Comparison of ENCODE assay signal across 10 mouse cellular contexts in the genomic region with DNA sequence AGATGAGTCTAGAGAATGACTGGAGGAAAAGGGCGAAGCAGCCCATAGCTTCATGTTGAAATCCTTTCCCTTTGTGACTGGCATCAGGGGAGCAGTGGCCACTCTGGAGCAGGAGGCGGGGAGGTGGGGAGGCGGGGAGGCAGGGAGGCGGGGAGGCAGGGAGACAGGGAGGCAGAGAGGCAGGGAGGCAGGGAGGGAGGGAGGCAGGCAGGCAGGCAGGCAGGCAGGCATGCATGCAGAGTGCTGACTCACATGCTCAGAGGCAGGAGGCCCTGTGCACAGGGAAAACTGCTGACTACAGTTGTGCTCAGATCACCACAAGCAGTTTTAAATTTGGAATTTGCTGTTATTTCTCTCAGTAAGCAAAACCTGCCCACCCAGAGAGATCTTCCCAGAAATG. TPM values are rescaled to one million over a fixed set of nuclear protein-coding genes. Genes with fewer than 3 reads are reported as not detected.
DNase-seq lines count a peak whose midpoint lies in the region; ATAC-seq and TF ChIP-seq lines count a peak whose summit lies in the region.
"Had no signal": no experiment of that assay in that cellular context is flagged by ENCODE, and none has a peak within 500 bp of the region (broad histone marks: within the 10 kb centered on the region; RNA-seq: fewer than 3 reads in every experiment).

No protein-coding gene starts in this region.

- no peaks in the 10 kb centered on the region for H3K27me3 ChIP-seq in heart, embryonic 10.5 days (ENCODE audit: insufficient read depth, poor library complexity, severe bottlenecking)
- no peaks in the 10 kb centered on the region for H3K27me3 ChIP-seq in kidney, adult 2 months (replicated peaks; ENCODE audit: control insufficient read depth, insufficient read depth, low read length)
- H3K27me3 ChIP-seq in liver, embryonic 16.5 days (ENCODE audit: control insufficient read depth, insufficient read depth, low read depth, low read length), result no peaks in the 10 kb centered on the region

- H3K36me3 ChIP-seq in heart, embryonic 10.5 days, result no peaks in the 10 kb centered on the region
- H3K36me3 ChIP-seq in kidney, adult 2 months (ENCODE audit: control insufficient read depth, insufficient read depth, low read length), result no peaks in the 10 kb centered on the region
- H3K36me3 ChIP-seq in liver, embryonic 16.5 days (ENCODE audit: control insufficient read depth, insufficient read depth), result no peaks in the 10 kb centered on the region

- peak overlapping the region; percentile 42; the same call in 1 of the 2 replicates for H3K27ac ChIP-seq in heart, embryonic 10.5 days
- H3K27ac ChIP-seq in kidney, adult 2 months (ENCODE audit: insufficient read depth, low read depth, low read length), result peak overlapping the region; percentile 27; the same call in 1 of the 2 replicates
- H3K27ac ChIP-seq in liver, embryonic 16.5 days (ENCODE audit: low read length), result no peak overlapping the region
- H3K27ac ChIP-seq: heart, adult 2 months had no signal

- no peak for TF ChIP-seq CTCF in kidney, adult 2 months (conservative IDR thresholded peaks at IDR 0.05; ENCODE audit: insufficient read depth, insufficient read length, low read depth, low read length)

- H3K9me3 ChIP-seq in heart, embryonic 10.5 days, result no peaks in the 10 kb centered on the region
- no peaks in the 10 kb centered on the region for H3K9me3 ChIP-seq in liver, embryonic 16.5 days (replicated peaks; ENCODE audit: control insufficient read depth, low read length)

- H3K4me3 ChIP-seq in heart, embryonic 10.5 days, result no peak overlapping the region
- H3K4me3 ChIP-seq in kidney, adult 2 months (ENCODE audit: insufficient read depth, low read depth, low read length), result no peak overlapping the region
- no peak overlapping the region for H3K4me3 ChIP-seq in liver, embryonic 16.5 days (ENCODE audit: low read depth, low read length)
- H3K4me3 ChIP-seq: heart, adult 2 months had no signal

- intact Hi-C loops in heart, postnatal 36 days (cut with DNase I), result no loop called here

- peak; percentile 69; the same call in 1 of the 2 replicates for ATAC-seq in liver, embryonic 16.5 days (ENCODE audit: low read depth)

- H3K4me1 ChIP-seq in heart, embryonic 10.5 days, result peaks cover 3% of the 10 kb centered on the region
- peaks cover 3% of the 10 kb centered on the region; the same call in 1 of the 2 replicates for H3K4me1 ChIP-seq in kidney, adult 2 months (ENCODE audit: control insufficient read depth, insufficient read depth, low read length)
- no peaks in the 10 kb centered on the region for H3K4me1 ChIP-seq in liver, embryonic 16.5 days (ENCODE audit: control insufficient read depth, low read depth, low read length)

- 34% methylated on average over 4 of the region's 4 CpGs for WGBS in heart, embryonic 10.5 days
- 44% methylated on average over 4 of the region's 4 CpGs for WGBS in kidney, adult 2 months
- 54% methylated on average over 3 of the region's 4 CpGs for WGBS in liver, embryonic 16.5 days (ENCODE audit: insufficient replicate concordance)

- no peak for TF ChIP-seq POLR2A in kidney, adult 2 months (IDR thresholded peaks at IDR 0.05; ENCODE audit: low read depth, low read length)

- no peak for DNase-seq in heart, embryonic 10.5 days (ENCODE audit: low spot score)
- DNase-seq in heart, postnatal 36 days, result no peak
- peak; percentile 77 for DNase-seq in NIH3T3 (ENCODE audit: low read depth)
- peak; percentile 92 for DNase-seq in kidney, adult 2 months
- DNase-seq in testis, postnatal 14 days (ENCODE audit: low spot score), result no peak
- no peak for DNase-seq in B cell, adult 2 months
- DNase-seq in cerebellum, postnatal 4 days (ENCODE audit: low spot score in 2 of 2), result no peak
- DNase-seq: cerebellum, adult 11 months had no signal

- no peak overlapping the region for H3K9ac ChIP-seq in liver, embryonic 16.5 days (ENCODE audit: low read depth, low read length)

- no peak overlapping the region for H3K4me2 ChIP-seq in liver, embryonic 16.5 days (ENCODE audit: low read depth, low read length)

RNA-seq across cellular contexts. Expression of gene Nme4, which starts 6.1 kb away (rescaled TPM):
- 115 and 137 TPM in 2 replicates for polyA plus RNA-seq in heart, embryonic 10.5 days (2016; fragmentation: Nextera tagmentation; extraction: Ambion mirVana)
- total RNA-seq in heart, postnatal 36 days (2021), result 1 to 10 TPM; 2.8 to 3.5 TPM
- 36.2 and 45.6 TPM in 2 replicates for polyA plus RNA-seq in kidney, adult 2 months (2012; rRNA removed)
- polyA plus RNA-seq in liver, embryonic 16.5 days (2015; fragmentation: Nextera tagmentation; extraction: Ambion mirVana), result 30.1 and 30.9 TPM in 2 replicates

RNA-seq across cellular contexts. Expression of gene Decr2, which starts 11.3 kb away (rescaled TPM):
- polyA plus RNA-seq in heart, embryonic 10.5 days (2016; fragmentation: Nextera tagmentation; extraction: Ambion mirVana), result 32.8 and 39.6 TPM in 2 replicates
- 10 to 100 TPM; 10.2 to 11.2 TPM for total RNA-seq in heart, postnatal 36 days (2021)
- polyA plus RNA-seq in kidney, adult 2 months (2012; rRNA removed), result 63.0 and 74.9 TPM in 2 replicates
- 21.2 and 26.3 TPM in 2 replicates for polyA plus RNA-seq in liver, embryonic 16.5 days (2015; fragmentation: Nextera tagmentation; extraction: Ambion mirVana)

RNA-seq across cellular contexts. Expression of gene Tmem8, which starts 11.6 kb away (rescaled TPM):
- 0.71 and 1.2 TPM in 2 replicates for polyA plus RNA-seq in heart, embryonic 10.5 days (2016; fragmentation: Nextera tagmentation; extraction: Ambion mirVana)
- 1 to 10 TPM; 3.6 to 4.1 TPM for total RNA-seq in heart, postnatal 36 days (2021)
- 431 and 538 TPM in 2 replicates for polyA plus RNA-seq in kidney, adult 2 months (2012; rRNA removed)
- polyA plus RNA-seq in liver, embryonic 16.5 days (2015; fragmentation: Nextera tagmentation; extraction: Ambion mirVana), result 1.2 and 1.6 TPM in 2 replicates

RNA-seq across cellular contexts. Expression of gene Mrpl28, which starts 21.8 kb away (rescaled TPM):
- 273 and 284 TPM in 2 replicates for polyA plus RNA-seq in heart, embryonic 10.5 days (2016; fragmentation: Nextera tagmentation; extraction: Ambion mirVana)
- total RNA-seq in heart, postnatal 36 days (2021), result 100 to 1,000 TPM; 134 to 148 TPM
- 130 and 137 TPM in 2 replicates for polyA plus RNA-seq in kidney, adult 2 months (2012; rRNA removed)
- polyA plus RNA-seq in liver, embryonic 16.5 days (2015; fragmentation: Nextera tagmentation; extraction: Ambion mirVana), result 106 and 117 TPM in 2 replicates

RNA-seq across cellular contexts. Expression of gene Rab11fip3, which starts 32.1 kb away (rescaled TPM):
- 12.3 and 16.6 TPM in 2 replicates for polyA plus RNA-seq in heart, embryonic 10.5 days (2016; fragmentation: Nextera tagmentation; extraction: Ambion mirVana)
- total RNA-seq in heart, postnatal 36 days (2021), result 10 to 100 TPM; 29.2 to 29.7 TPM
- 454 and 517 TPM in 2 replicates for polyA plus RNA-seq in kidney, adult 2 months (2012; rRNA removed)
- 1.4 and 1.7 TPM in 2 replicates for polyA plus RNA-seq in liver, embryonic 16.5 days (2015; fragmentation: Nextera tagmentation; extraction: Ambion mirVana)

Comparison
In these comparisons a context has a peak if more than half of its experiments do, and no peak if none do; other contexts are left out.
1. DNase-seq: peak in NIH3T3 (single experiment) and kidney, adult 2 months (single experiment); none in heart, embryonic 10.5 days (single experiment), heart, postnatal 36 days (0 of 2), testis, postnatal 14 days (single experiment), B cell, adult 2 months (0 of 2) and cerebellum, postnatal 4 days (0 of 2).
2. RNA of gene Tmem8, which starts 11.6 kb away (polyA plus RNA-seq): 431 to 538 TPM in kidney, adult 2 months; 1.2 to 1.6 TPM in liver, embryonic 16.5 days and 0.71 to 1.2 TPM in heart, embryonic 10.5 days; every median in the first group is over 100 times any median in the second.